Mouse (Mus musculus) hindbrain, embryonic 13.5 days (tissue): Measurements from ENCODE around the gene Kremen2. TPM values are rescaled to one million over a fixed set of nuclear protein-coding genes. Genes with fewer than 3 reads are reported as not detected.

Experiments
- ATAC-seq: fragments of 200-750 bp; cut with Nextera tagmentation; 2 replicates; pipeline ENCODE4 v1.8.0; 2017; ENCODE audit warnings: moderate TSS enrichment; ENCODE audit not compliant: low FRiP score
- H3K27ac ChIP-seq: fragments of 300-500 bp; sonication (generic); 2 replicates; pipeline ENCODE4 v1.5.1; 2015; ENCODE audit warnings: inconsistent platforms, mild to moderate bottlenecking, moderate library complexity
- H3K27me3 ChIP-seq: fragments of 300-500 bp; sonication (generic); 2 replicates; pipeline ENCODE4 v1.6.1; 2015; ENCODE audit warnings: mild to moderate bottlenecking, inconsistent platforms
- H3K36me3 ChIP-seq: fragments of 300-500 bp; sonication (generic); 2 replicates; pipeline ENCODE4 v1.6.1; 2015; ENCODE audit warnings: mild to moderate bottlenecking, inconsistent platforms
- H3K4me1 ChIP-seq: fragments of 300-500 bp; sonication (generic); replicated peaks from 2 replicates; pipeline ENCODE4 v1.6.1; 2015; ENCODE audit warnings: inconsistent platforms
- H3K4me2 ChIP-seq: fragments of 300-500 bp; sonication (generic); 2 replicates; pipeline ENCODE4 v1.6.1; 2015; ENCODE audit warnings: inconsistent platforms, mild to moderate bottlenecking, moderate library complexity
- H3K4me3 ChIP-seq: fragments of 300-500 bp; sonication (generic); 2 replicates; pipeline ENCODE4 v1.5.1; 2015; ENCODE audit warnings: mild to moderate bottlenecking, inconsistent platforms
- H3K9ac ChIP-seq: fragments of 300-500 bp; sonication (generic); 2 replicates; pipeline ENCODE4 v1.6.1; 2015; ENCODE audit warnings: mild to moderate bottlenecking, inconsistent platforms
- H3K9me3 ChIP-seq: fragments of 300-500 bp; sonication (generic); 2 replicates; pipeline ENCODE4 v1.6.1; 2016; ENCODE audit warnings: inconsistent platforms
- WGBS: fragments of 180-500 bp; shearing (Covaris S2); methylation state at CpG from one replicate; pipeline ENCODE4 v1.1.7; 2015; 5-methylcytosine and 5-hydroxymethylcytosine counted together
- polyA plus RNA-seq: library from polyadenylated mRNA; unstranded; fragments of >200 nt; fragmentation: Nextera tagmentation; extraction: Ambion mirVana; gene quantifications from 2 replicates; pipeline ENCODE4 v1.2.1, GENCODE M21; 2015

Kremen2 gene
- polyA plus RNA-seq, 1 experiment from 2014 or later = 0.55 TPM

GRCm38 (mm10) chr17:23695801-23696200, 49.8 kb downstream of the Kremen2 start:
- WGBS = 19% methylated on average over 3 of the region's 3 CpGs
- no peak for ATAC-seq
- no peaks in the 10 kb centered on the region for H3K9me3 ChIP-seq

GRCm38 (mm10) chr17:23694491-23694890, 51.1 kb downstream of the Kremen2 start:
- no peaks in the 10 kb centered on the region for H3K36me3 ChIP-seq
- H3K27ac ChIP-seq = no peak overlapping the region
- no peak for ATAC-seq
- H3K9ac ChIP-seq = no peak overlapping the region
- 68% methylated on average over 1 of the region's 1 CpGs for WGBS
- H3K4me3 ChIP-seq = no peak overlapping the region
- H3K9me3 ChIP-seq = no peaks in the 10 kb centered on the region
- no peak overlapping the region for H3K4me2 ChIP-seq
- peaks cover 7% of the 10 kb centered on the region for H3K4me1 ChIP-seq
- H3K27me3 ChIP-seq = peaks cover 39% of the 10 kb centered on the region

More at GRCm38 (mm10) chr17:23695801-23696200, 49.8 kb downstream of the Kremen2 start:
- Histone ChIP-seq H3K4me1 (peaks cover 11% of the 10 kb centered on the region), H3K9ac (no peak overlapping the region), H3K4me2 (no peak overlapping the region), H3K27me3 (peaks cover 45% of the 10 kb centered on the region), H3K4me3 (no peak overlapping the region), H3K36me3 (no peaks in the 10 kb centered on the region), H3K27ac (no peak overlapping the region)

Other genes starting within 250 kb of the Kremen2 start
- gene Zfp213, start 181.6 kb downstream of the Kremen2 start, polyA plus RNA-seq = 17.7 and 18.2 TPM in 2 replicates
- 28.2 and 28.3 TPM in 2 replicates for gene Zfp13, start 146.3 kb downstream of the Kremen2 start, polyA plus RNA-seq
- 0.13 and 0.22 TPM in 2 replicates for gene Zscan10, start 145.0 kb downstream of the Kremen2 start, polyA plus RNA-seq
- gene Mmp25, start 100.6 kb downstream of the Kremen2 start, polyA plus RNA-seq = 1.2 and 1.7 TPM in 2 replicates
- gene Bicdl2, start 85.3 kb downstream of the Kremen2 start, polyA plus RNA-seq = 0.10 TPM in 1 of 2 replicates, not detected in the other
- 108 and 109 TPM in 2 replicates for gene Hcfc1r1, start 72.2 kb downstream of the Kremen2 start, polyA plus RNA-seq
- gene Thoc6, start 72.0 kb downstream of the Kremen2 start, polyA plus RNA-seq = 47.2 and 50.2 TPM in 2 replicates
- 2.7 and 3.4 TPM in 2 replicates for gene Tnfrsf12a, start 68.4 kb downstream of the Kremen2 start, polyA plus RNA-seq
- gene Cldn6, start 66.6 kb downstream of the Kremen2 start, polyA plus RNA-seq = 0.61 and 0.85 TPM in 2 replicates
- 1.4 and 2.5 TPM in 2 replicates for gene Cldn9, start 61.8 kb downstream of the Kremen2 start, polyA plus RNA-seq
- 0.06 and 0.27 TPM in 2 replicates for gene 1520401A03Rik, start 23.1 kb downstream of the Kremen2 start, polyA plus RNA-seq
- gene Pkmyt1, start 19.5 kb downstream of the Kremen2 start, polyA plus RNA-seq = 18.0 and 18.8 TPM in 2 replicates
- 54.3 and 58.2 TPM in 2 replicates for gene Paqr4, start 5.0 kb downstream of the Kremen2 start, polyA plus RNA-seq
- 224 and 228 TPM in 2 replicates for gene Flywch1, start 25.8 kb upstream of the Kremen2 start, polyA plus RNA-seq
- 68.1 and 79.0 TPM in 2 replicates for gene Flywch2, start 40.2 kb upstream of the Kremen2 start, polyA plus RNA-seq
- 583 TPM in 2 replicates for gene Srrm2, start 44.7 kb upstream of the Kremen2 start, polyA plus RNA-seq
- gene Elob, start 83.3 kb upstream of the Kremen2 start, polyA plus RNA-seq = 1,330 and 1,360 TPM in 2 replicates
- gene Prss33, start 90.2 kb upstream of the Kremen2 start, polyA plus RNA-seq = 0.30 TPM in 2 replicates
- gene Prss32, start 98.0 kb upstream of the Kremen2 start, polyA plus RNA-seq = not detected in 2 replicates
- gene Prss41, start 98.3 kb upstream of the Kremen2 start, polyA plus RNA-seq = 0.86 and 0.98 TPM in 2 replicates
- gene Prss21, start 122.2 kb upstream of the Kremen2 start, polyA plus RNA-seq = not detected in 2 replicates
- gene Dcpp1, start 135.0 kb upstream of the Kremen2 start, polyA plus RNA-seq = not detected in 2 replicates
- gene Dcpp2, start 135.0 kb upstream of the Kremen2 start, polyA plus RNA-seq = not detected in 2 replicates
- not detected in 2 replicates for gene Dcpp3, start 171.6 kb upstream of the Kremen2 start, polyA plus RNA-seq
- not detected in 2 replicates for gene Sbp, start 195.8 kb upstream of the Kremen2 start, polyA plus RNA-seq
- not detected in 2 replicates for gene Sbpl, start 209.4 kb upstream of the Kremen2 start, polyA plus RNA-seq
- gene Prss30, start 234.7 kb upstream of the Kremen2 start, polyA plus RNA-seq = not detected in 2 replicates